Mouse (Mus musculus): Measurements from ENCODE around the gene Sart3.

- TF ChIP-seq CHD2 (IDR thresholded peaks at IDR 0.05; ENCODE audit: low read depth, low read length) (no peak), ZNF384 (IDR thresholded peaks at IDR 0.05; ENCODE audit: low read depth, low read length) (no peak), HCFC1 (IDR thresholded peaks at IDR 0.05; ENCODE audit: borderline replicate concordance, insufficient read depth, low read length) (no peak), ZC3H11A (IDR thresholded peaks at IDR 0.05; ENCODE audit: borderline replicate concordance, low read depth, low read length) (no peak)
These were observed 44.3 kb downstream of the Sart3 start for GRCm38 (mm10) chr5:113728011-113728410.

All from ES-E14 (cell line).